Mouse (Mus musculus) Patski (cell line): Measurements from ENCODE around the gene Olfr1417. TPM values are rescaled to one million over a fixed set of nuclear protein-coding genes. Genes with fewer than 3 reads are reported as not detected.

Experiments
- ATAC-seq: fragments of 100-300 bp; one replicate; pipeline ENCODE4 v1.8.0; 2021
- CTCF ChIA-PET: fragments of 350-600 bp; sonication (Branson Sonifier 250); formaldehyde crosslinking; loops from one replicate; lab custom pipeline; 2022; ENCODE audit warnings: inconsistent platforms; lab: Charles Lee
- POLR2A ChIA-PET: fragments of 350-600 bp; sonication (Branson Sonifier 250); formaldehyde crosslinking; loops from one replicate; lab custom pipeline; 2022; ENCODE audit warnings: antibody characterized with exemption, inconsistent platforms; lab: Charles Lee
- DNase-seq: peaks from one replicate; pipeline ENCODE4 v3.0.0-alpha.2; 2011; ENCODE audit warnings: low read depth, low spot score
- H3K27me3 ChIP-seq: fragments of 371-371 bp; one replicate; pipeline ENCODE4 v1.5.1; 2021
- CTCF ChIP-seq: fragments of 100-300 bp; IDR thresholded peaks from one replicate; pipeline ENCODE4 v1.5.1; 2021
- in situ Hi-C: fragments of 300-500 bp; cut with MboI; formaldehyde crosslinking; loops from 3 replicates; pipeline ENCODE4 v1.11.1; 2018; ENCODE audit warnings: low pct_unique_long_range_greater_than_20kb, mixed read lengths
- polyA plus RNA-seq: library from polyadenylated mRNA; unstranded; gene quantifications from one replicate; pipeline ENCODE4 v1.2.3, GENCODE M21; 2021

Gene Olfr1417
- polyA plus RNA-seq, 1 experiment from 2014 or later = 1.1 TPM

DNA sequence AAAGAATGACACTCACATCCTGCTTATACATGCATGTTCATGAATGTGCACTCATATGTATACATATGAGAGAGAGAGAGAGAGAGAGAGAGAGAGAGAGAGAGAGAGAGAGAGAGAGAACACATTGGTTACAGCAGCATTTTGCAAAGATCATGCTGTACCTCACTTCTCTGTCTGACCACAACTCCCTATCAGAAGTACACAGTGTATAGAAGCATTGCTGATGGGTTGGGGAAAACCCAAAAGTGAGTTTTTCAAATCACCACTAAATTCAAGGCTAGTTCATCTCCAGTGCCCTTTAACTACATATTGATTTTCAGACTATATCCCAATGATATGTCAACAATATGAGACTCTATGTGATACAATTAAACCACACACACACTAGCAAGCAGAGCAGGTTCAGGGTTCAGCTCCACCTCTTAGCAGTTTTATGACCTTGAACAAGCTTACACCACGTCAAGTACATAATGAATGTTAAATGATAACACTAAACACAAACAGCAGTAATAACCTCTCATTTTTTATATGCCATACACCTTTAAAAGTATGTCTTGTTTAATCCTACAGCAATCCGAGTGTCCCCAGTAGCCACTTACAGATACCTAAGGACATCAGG, 45.2 kb downstream of the Olfr1417 start:
- in situ Hi-C loops = loop anchor here (25.0 kb wide), 2 partner anchors 693 to 993 kb away; partner anchors contain the start of genes Lpxn and Zfp91
- TF ChIP-seq CTCF = no peak
- DNase-seq (no peak), ATAC-seq (no peak)
- ChIA-PET POLR2A (no interaction called here), CTCF (no interaction called here)
- no peaks in the 10 kb centered on the region for H3K27me3 ChIP-seq

DNA sequence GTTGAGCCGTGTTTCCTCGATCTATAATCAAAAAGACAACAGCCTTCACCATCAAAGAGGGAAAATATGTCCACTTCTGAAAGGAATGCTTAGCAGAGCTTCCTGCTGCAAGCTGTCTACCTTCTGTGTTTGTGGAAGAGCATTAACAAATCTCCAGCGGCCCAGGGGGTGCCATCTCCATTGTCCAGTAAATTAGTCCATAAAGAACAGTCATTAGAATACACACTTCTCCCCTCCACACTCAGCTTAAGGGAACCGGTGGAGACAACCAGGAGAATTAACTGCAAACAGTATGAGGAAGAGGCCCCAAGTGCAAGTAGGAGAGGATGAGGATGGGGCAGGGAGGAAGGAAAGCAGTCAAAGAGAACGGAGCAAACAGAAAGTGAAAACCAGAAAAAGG, 47.2 kb downstream of the Olfr1417 start:
- ChIA-PET CTCF (interaction anchor here (1.3 kb wide), 1 partner anchor 15 kb away, joined by 3 read pairs; no protein-coding TSS in a partner anchor), POLR2A (no interaction called here)
- no peaks in the 10 kb centered on the region for H3K27me3 ChIP-seq
- ATAC-seq (no peak), DNase-seq (no peak)
- no peak for TF ChIP-seq CTCF
- in situ Hi-C loops = loop anchor here (25.0 kb wide), 2 partner anchors 695 to 995 kb away; partner anchors contain the start of genes Lpxn and Zfp91

DNA sequence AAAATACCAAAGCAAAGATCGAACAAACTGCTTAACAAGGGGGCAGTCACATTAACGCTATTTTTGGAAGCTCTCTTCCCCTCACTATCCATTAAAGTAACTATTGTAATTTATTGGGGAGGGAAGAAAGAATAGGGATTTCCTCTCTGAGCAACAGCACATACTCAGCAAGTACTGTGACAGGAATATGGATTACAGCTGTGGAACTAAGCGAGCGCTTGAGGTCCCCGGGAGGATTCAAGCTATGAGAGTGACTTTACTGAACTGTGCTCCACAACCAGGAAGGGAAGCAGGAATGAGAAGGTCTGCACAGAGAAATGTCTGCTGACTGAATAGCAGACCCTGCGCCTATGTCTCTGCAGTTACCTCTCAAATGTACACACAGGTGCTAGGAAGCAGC, 50.1 kb downstream of the Olfr1417 start:
- DNase-seq (no peak), ATAC-seq (no peak)
- ChIA-PET POLR2A (no interaction called here), CTCF (interaction anchor here (0.9 to 2.6 kb wide), 4 partner anchors 10 to 31 kb away, joined by 3 to 6 read pairs (median 4); no protein-coding TSS in a partner anchor)
- H3K27me3 ChIP-seq = no peaks in the 10 kb centered on the region
- in situ Hi-C loops = loop anchor here (25.0 kb wide), 2 partner anchors 698 to 998 kb away; partner anchors contain the start of genes Lpxn and Zfp91
- no peak for TF ChIP-seq CTCF

DNA sequence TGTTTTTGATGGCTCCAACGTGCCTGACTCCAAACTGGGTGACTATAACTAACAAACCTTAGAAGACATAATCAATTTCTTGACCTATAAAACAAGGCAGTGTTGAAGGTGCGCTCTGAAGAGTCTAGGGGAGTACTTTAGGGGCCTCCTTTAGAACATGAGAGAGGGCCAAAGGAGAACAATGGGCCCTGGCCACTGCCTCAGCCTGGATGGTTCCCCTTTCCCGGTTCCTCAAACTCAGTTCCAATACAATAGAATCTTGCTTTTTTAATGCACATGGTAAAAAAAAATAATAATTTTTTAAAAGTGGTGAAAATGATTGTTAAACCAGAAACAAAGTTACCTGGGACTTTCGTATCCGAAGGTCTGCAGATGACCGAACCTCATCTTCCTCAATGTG, 51.2 kb downstream of the Olfr1417 start:
- ATAC-seq (no peak), DNase-seq (no peak)
- CTCF ChIA-PET = interaction anchor here (1.0 to 2.6 kb wide), 2 partner anchors 9 to 17 kb away, joined by 3 to 6 read pairs; no protein-coding TSS in a partner anchor
- in situ Hi-C loops = loop anchor here (25.0 kb wide), 2 partner anchors 699 to 999 kb away; partner anchors contain the start of genes Lpxn and Zfp91
- no peak for TF ChIP-seq CTCF
- POLR2A ChIA-PET = no interaction called here
- no peaks in the 10 kb centered on the region for H3K27me3 ChIP-seq

DNA sequence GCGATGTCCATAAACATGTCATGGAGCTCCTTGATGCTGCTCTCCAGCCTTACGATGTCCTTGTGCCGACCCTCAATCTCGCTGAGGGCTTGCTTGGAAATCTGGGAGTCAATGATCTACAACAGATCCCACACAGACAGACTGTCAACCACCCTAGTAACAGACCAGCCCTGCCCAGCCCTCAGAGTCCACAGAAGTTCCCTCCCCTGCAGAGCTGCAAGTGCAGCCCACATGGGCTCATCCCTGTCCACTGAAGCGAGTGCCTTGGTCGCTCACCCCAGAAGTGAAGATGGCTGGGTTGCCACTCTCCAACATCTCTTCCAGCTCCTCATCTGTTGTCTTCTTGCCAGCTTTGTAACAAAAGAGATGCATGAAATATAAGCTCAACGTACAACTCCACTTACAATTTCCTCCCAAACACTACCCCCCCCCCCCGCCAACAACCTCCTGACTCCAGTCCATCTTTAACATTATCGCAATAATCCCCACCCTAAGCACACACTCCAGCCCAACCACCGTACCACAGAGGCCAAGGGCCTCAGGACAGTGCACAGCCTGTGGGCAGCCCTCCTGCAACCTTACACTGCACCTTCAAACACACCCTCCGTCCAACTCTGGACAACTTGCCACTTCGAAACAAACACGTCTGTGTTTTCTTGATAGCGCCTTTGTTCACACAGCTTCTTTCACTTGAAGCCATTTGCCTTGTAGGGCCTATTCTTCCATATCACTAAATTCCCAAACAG, 53.4 kb downstream of the Olfr1417 start:
- in situ Hi-C loops = loop anchor here (25.0 kb wide), 2 partner anchors 702 to 1002 kb away; partner anchors contain the start of genes Lpxn and Zfp91
- no peak for DNase-seq
- no peak for TF ChIP-seq CTCF
- no peaks in the 10 kb centered on the region for H3K27me3 ChIP-seq
- ChIA-PET POLR2A (interaction anchor here (0.5 to 0.7 kb wide), 2 partner anchors 11 to 84 kb away, joined by 3 to 6 read pairs; no protein-coding TSS in a partner anchor), CTCF (interaction anchor here (1.3 to 1.8 kb wide), 5 partner anchors 9 to 311 kb away, joined by 3 to 4 read pairs (median 3); no protein-coding TSS in a partner anchor)
- no peak for ATAC-seq

DNA sequence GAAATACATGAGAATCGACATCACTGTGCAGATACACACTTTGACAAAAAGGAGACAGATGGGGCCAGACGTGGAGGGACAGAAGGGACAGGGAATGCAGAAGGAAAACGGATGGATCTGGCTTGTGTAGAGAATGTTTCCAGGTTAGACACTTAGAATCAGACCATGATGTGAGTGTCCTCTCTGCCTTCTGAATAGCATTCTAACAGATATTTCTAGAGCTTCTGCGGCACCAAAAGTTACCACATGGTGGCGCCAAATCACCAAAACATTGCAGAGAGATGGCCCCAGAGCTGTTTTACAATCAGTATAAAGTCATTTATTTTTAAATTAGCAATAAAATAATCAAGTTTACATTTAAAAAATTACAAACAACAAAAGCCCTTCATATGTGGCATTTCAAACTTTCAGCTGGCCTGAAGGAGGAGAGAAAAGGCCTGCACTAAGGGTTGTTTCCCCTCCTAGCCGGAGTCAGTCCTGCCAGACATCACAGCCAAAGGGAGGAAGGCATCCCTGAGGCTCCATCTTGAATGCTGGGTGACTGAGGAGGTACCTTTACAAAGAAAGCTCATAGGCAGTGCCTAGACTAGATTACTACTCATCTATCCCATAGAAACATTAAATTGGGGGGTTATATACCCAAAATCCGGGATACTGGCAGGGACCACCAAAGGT, 61.7 kb downstream of the Olfr1417 start:
- DNase-seq (no peak), ATAC-seq (peak; percentile 46)
- CTCF ChIA-PET = interaction anchor here (0.7 to 3.8 kb wide), 13 partner anchors 8 to 242 kb away, joined by 3 to 24 read pairs (median 4); partner anchors contain the start of gene Stx3
- in situ Hi-C loops = loop anchor here (5.0 to 25.0 kb wide), 3 partner anchors 145 to 1010 kb away; partner anchors contain the start of genes Lpxn and Zfp91
- POLR2A ChIA-PET = interaction anchor here (0.7 kb wide), 2 partner anchors 136 to 166 kb away, joined by 3 read pairs; no protein-coding TSS in a partner anchor
- no peaks in the 10 kb centered on the region for H3K27me3 ChIP-seq
- peak; percentile 74 for TF ChIP-seq CTCF

Other genes with a start within 250 kb of the Olfr1417 start
- 0.35 TPM for gene Ms4a6d, start 234.4 kb downstream of the Olfr1417 start, polyA plus RNA-seq
- 89.6 TPM for gene Ms4a2, start 215.5 kb downstream of the Olfr1417 start, polyA plus RNA-seq
- 0.99 TPM for gene Ms4a3, start 198.4 kb downstream of the Olfr1417 start, polyA plus RNA-seq
- gene Oosp2, start 178.7 kb downstream of the Olfr1417 start, polyA plus RNA-seq = not detected
- not detected for gene Oosp1, start 148.1 kb downstream of the Olfr1417 start, polyA plus RNA-seq
- not detected for gene Oosp3, start 142.2 kb downstream of the Olfr1417 start, polyA plus RNA-seq
- 0.05 TPM for gene Gif, start 91.7 kb downstream of the Olfr1417 start, polyA plus RNA-seq
- 76.0 TPM for gene Mrpl16, start 68.8 kb downstream of the Olfr1417 start, polyA plus RNA-seq
- 45.4 TPM for gene Stx3, start 19.8 kb downstream of the Olfr1417 start, polyA plus RNA-seq
- 0.33 TPM for gene Olfr1418, start 21.8 kb upstream of the Olfr1417 start, polyA plus RNA-seq
- gene Olfr1419, start 35.9 kb upstream of the Olfr1417 start, polyA plus RNA-seq = not detected
- gene Olfr1420, start 47.3 kb upstream of the Olfr1417 start, polyA plus RNA-seq = 0.12 TPM
- 39.7 TPM for gene Patl1, start 73.2 kb upstream of the Olfr1417 start, polyA plus RNA-seq
- 104 TPM for gene Osbp, start 126.7 kb upstream of the Olfr1417 start, polyA plus RNA-seq
- not detected for gene Olfr1423, start 202.1 kb upstream of the Olfr1417 start, polyA plus RNA-seq
- not detected for gene Olfr1424, start 223.5 kb upstream of the Olfr1417 start, polyA plus RNA-seq
- not detected for gene Olfr1425, start 238.5 kb upstream of the Olfr1417 start, polyA plus RNA-seq